Mouse (Mus musculus) forebrain, postnatal 0 days (tissue): ENCODE measurements around the gene Gm48551. TPM values are rescaled to one million over a fixed set of nuclear protein-coding genes. Genes with fewer than 3 reads are reported as not detected.

Source experiments
- ATAC-seq: fragments of 200-750 bp; cut with Nextera tagmentation; 2 replicates; pipeline ENCODE4 v1.8.0; 2017; ENCODE audit warnings: mild to moderate bottlenecking, moderate library complexity
- DNase-seq: peaks from one replicate; pipeline ENCODE4 v3.0.0-alpha.2; 2015
- H3K27ac ChIP-seq: fragments of 300-500 bp; sonication (generic); 2 replicates; pipeline ENCODE4 v1.5.1; 2014; ENCODE audit warnings: low read depth, mild to moderate bottlenecking, antibody characterized with exemption, low read length, moderate library complexity, mixed read lengths
- H3K27me3 ChIP-seq: fragments of 300-500 bp; sonication (generic); 2 replicates; pipeline ENCODE4 v1.6.1; 2014; ENCODE audit warnings: mild to moderate bottlenecking, low read length, mixed read lengths; ENCODE audit not compliant: insufficient read depth
- H3K36me3 ChIP-seq: fragments of 300-500 bp; sonication (generic); 2 replicates; pipeline ENCODE4 v1.6.1; 2014; ENCODE audit warnings: mild to moderate bottlenecking, moderate library complexity; ENCODE audit not compliant: insufficient read depth
- H3K4me1 ChIP-seq: fragments of 300-500 bp; sonication (generic); 2 replicates; pipeline ENCODE4 v1.6.1; 2014; ENCODE audit warnings: antibody characterized with exemption; ENCODE audit not compliant: insufficient read depth
- H3K4me2 ChIP-seq: fragments of 300-500 bp; sonication (generic); 2 replicates; pipeline ENCODE4 v1.6.1; 2014; ENCODE audit warnings: low read depth, mild to moderate bottlenecking, moderate library complexity
- H3K4me3 ChIP-seq: fragments of 300-500 bp; sonication (generic); 2 replicates; pipeline ENCODE4 v1.5.1; 2014; ENCODE audit warnings: low read depth, low read length, mixed read lengths
- H3K9ac ChIP-seq: fragments of 300-500 bp; sonication (generic); 2 replicates; pipeline ENCODE4 v1.6.1; 2014; ENCODE audit warnings: mild to moderate bottlenecking
- H3K9me3 ChIP-seq: fragments of 300-500 bp; sonication (generic); 2 replicates; pipeline ENCODE4 v1.6.1; 2016; ENCODE audit warnings: low read length
- CTCF ChIP-seq: sonication (generic); IDR thresholded peaks from 2 replicates; pipeline ENCODE4 v1.5.1; 2016; ENCODE audit warnings: antibody characterized with exemption, control low read depth, low read depth
- WGBS: fragments of 180-500 bp; shearing (Covaris S2); extraction: QIAGEN DNeasy Blood & Tissue Kit; methylation state at CpG from one replicate; pipeline ENCODE4 v1.1.7; 2014; 5-methylcytosine and 5-hydroxymethylcytosine counted together
- polyA plus RNA-seq: library from polyadenylated mRNA; unstranded; fragments of >200 nt; fragmentation: Nextera tagmentation; extraction: Ambion mirVana; gene quantifications from 2 replicates; pipeline ENCODE4 v1.2.1, GENCODE M21; 2015
- total RNA-seq: library from RNA; depleted of rRNA; stranded (reverse); fragments of >200 nt; gene quantifications from 2 replicates; pipeline ENCODE4 v1.2.3, GENCODE M21; 2014

Gm48551 gene
- total and polyA plus RNA-seq, 2 experiments from 2014 or later = 2.5 to 5.0 TPM

GRCm38 (mm10) chr10:81365073-81365472, 19.2 kb upstream of the Gm48551 start:
- no peak for DNase-seq
- 33% methylated on average over 4 of the region's 4 CpGs for WGBS
- ATAC-seq = no peak; the same call in 1 of the 2 replicates
- Histone ChIP-seq H3K4me2 (no peak overlapping the region), H3K4me3 (no peak overlapping the region), H3K4me1 (0 out of 2 replicates have a peak, but pooled peaks cover 4% of the 10 kb centered on the region), H3K27me3 (0 out of 2 replicates have a peak, but pooled peaks cover 7% of the 10 kb centered on the region), H3K36me3 (peaks cover 46% of the 10 kb centered on the region), H3K27ac (no peak overlapping the region), H3K9me3 (no peaks in the 10 kb centered on the region), H3K9ac (no peak overlapping the region)
- TF ChIP-seq CTCF = no peak

GRCm38 (mm10) chr10:81365672-81366476, 18.4 kb upstream of the Gm48551 start, which contains the start of gene 4930404N11Rik:
Gene 4930404N11Rik (minus strand): TSS chr10:81365816.
- ATAC-seq = 0 out of 2 replicates have a peak, but pooled peaks have one; percentile 4
- H3K36me3 ChIP-seq = peaks cover 54% of the 10 kb centered on the region
- H3K4me1 ChIP-seq = 0 out of 2 replicates have a peak, but pooled peaks cover 4% of the 10 kb centered on the region
- H3K9ac ChIP-seq = 0 out of 2 replicates have a peak within 1 kb of the TSS, but pooled peaks have one; percentile 6
- no peak within 1 kb of the TSS for H3K27ac ChIP-seq
- WGBS = 13% methylated on average over 11 of the region's 12 CpGs
- H3K27me3 ChIP-seq = 0 out of 2 replicates have a peak, but pooled peaks cover 7% of the 10 kb centered on the region
- DNase-seq = no peak
- H3K9me3 ChIP-seq = no peaks in the 10 kb centered on the region
- TF ChIP-seq CTCF = no peak
- H3K4me3 ChIP-seq = no peak within 1 kb of the TSS
- H3K4me2 ChIP-seq = peak within 1 kb of the TSS; percentile 30; the same call in 1 of the 2 replicates

GRCm38 (mm10) chr10:81366477-81367206, 17.6 kb upstream of the Gm48551 start:
- Histone ChIP-seq H3K36me3 (peaks cover 61% of the 10 kb centered on the region), H3K9ac (no peak overlapping the region), H3K27ac (no peak overlapping the region), H3K4me3 (no peak overlapping the region), H3K4me1 (0 out of 2 replicates have a peak, but pooled peaks cover 4% of the 10 kb centered on the region), H3K27me3 (0 out of 2 replicates have a peak, but pooled peaks cover 7% of the 10 kb centered on the region), H3K9me3 (no peaks in the 10 kb centered on the region), H3K4me2 (no peak overlapping the region)
- no peak for TF ChIP-seq CTCF
- DNase-seq (no peak), ATAC-seq (no peak)
- 80% methylated on average over 6 of the region's 6 CpGs for WGBS

GRCm38 (mm10) chr10:81367207-81367495, 17.1 kb upstream of the Gm48551 start:
- WGBS = 73% methylated on average over 6 of the region's 6 CpGs

GRCm38 (mm10) chr10:81375322-81375721, 8.9 kb upstream of the Gm48551 start:
- Histone ChIP-seq H3K27ac (no peak overlapping the region), H3K4me1 (peaks cover 22% of the 10 kb centered on the region), H3K9ac (no peak overlapping the region), H3K9me3 (no peaks in the 10 kb centered on the region), H3K4me3 (no peak overlapping the region), H3K27me3 (no peaks in the 10 kb centered on the region), H3K4me2 (no peak overlapping the region), H3K36me3 (peaks cover 38% of the 10 kb centered on the region)
- ATAC-seq (no peak), DNase-seq (no peak)
- 91% methylated on average over 10 of the region's 10 CpGs for WGBS
- TF ChIP-seq CTCF = no peak

More at GRCm38 (mm10) chr10:81367207-81367495, 17.1 kb upstream of the Gm48551 start:
- Histone ChIP-seq H3K4me3 (no peak overlapping the region), H3K4me1 (0 out of 2 replicates have a peak, but pooled peaks cover 4% of the 10 kb centered on the region), H3K36me3 (peaks cover 63% of the 10 kb centered on the region), H3K27ac (no peak overlapping the region), H3K9me3 (no peaks in the 10 kb centered on the region), H3K27me3 (0 out of 2 replicates have a peak, but pooled peaks cover 7% of the 10 kb centered on the region), H3K9ac (no peak overlapping the region), H3K4me2 (no peak overlapping the region)
- ATAC-seq (no peak), DNase-seq (no peak)
- TF ChIP-seq CTCF = no peak

- Histone ChIP-seq H3K4me2 (peak overlapping the region; percentile 92), H3K9me3 (no peaks in the 10 kb centered on the region), H3K36me3 (peaks cover 24% of the 10 kb centered on the region; the same call in 1 of the 2 replicates), H3K4me3 (peak overlapping the region; percentile 71), H3K27ac (no peak overlapping the region), H3K9ac (peak overlapping the region; percentile 28; the same call in 1 of the 2 replicates), H3K27me3 (no peaks in the 10 kb centered on the region), H3K4me1 (peaks cover 22% of the 10 kb centered on the region)
- TF ChIP-seq CTCF = 0 out of 2 replicates have a peak, but pooled peaks have one; percentile 28
- 40% methylated on average over 6 of the region's 6 CpGs for WGBS
- ATAC-seq (no peak), DNase-seq (no peak)
Observed at GRCm38 (mm10) chr10:81376561-81377361, 7.5 kb upstream of the Gm48551 start.
